Mouse (Mus musculus): ENCODE measurements around the gene Gadd45g. TPM values are rescaled to one million over a fixed set of nuclear protein-coding genes. Genes with fewer than 3 reads are reported as not detected.
A peak's percentile ranks its signal among the peaks of the same experiment; 100 is the strongest.

Gene Gadd45g
- polyA plus RNA-seq, 1 experiment from 2014 or later: 169 TPM

DNA sequence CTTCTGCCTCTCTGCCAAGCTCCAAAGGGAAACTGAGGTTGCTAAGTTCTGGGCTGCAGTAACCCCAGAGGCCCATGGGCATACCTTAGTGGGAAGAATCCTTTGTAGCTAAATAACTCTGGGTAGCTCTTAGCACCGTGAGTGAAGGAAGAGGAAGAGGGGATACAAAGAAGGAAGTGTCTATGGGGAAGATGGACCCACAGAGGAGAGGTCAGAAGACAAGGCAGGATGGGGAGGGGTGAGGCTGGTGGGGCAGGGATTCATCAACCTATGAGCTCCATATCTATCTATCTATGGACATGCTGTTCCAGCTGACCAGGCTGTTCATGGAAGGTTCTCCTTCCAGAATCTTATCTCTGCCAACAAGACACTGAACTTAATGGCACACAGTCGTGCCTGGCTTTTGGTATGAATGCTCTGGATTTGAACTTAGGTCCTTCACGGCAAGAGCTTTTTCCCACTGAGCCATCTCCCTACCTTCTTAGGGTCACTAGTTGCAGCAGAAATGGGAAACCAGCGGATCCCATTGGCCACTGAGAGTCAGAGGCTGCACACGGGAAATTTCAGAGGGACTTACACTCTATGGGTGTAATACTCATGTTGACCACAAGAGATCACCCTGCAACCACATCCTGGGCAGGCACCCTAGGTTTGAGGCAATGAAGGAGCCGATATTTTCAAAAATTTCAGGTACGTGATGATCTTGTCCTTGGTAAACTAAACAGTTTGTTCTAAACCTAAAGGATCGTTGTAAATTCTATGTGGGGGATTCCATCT lies 7.0 kb upstream of the Gadd45g start:
- H3K9me3 ChIP-seq (ENCODE audit: control insufficient read depth, low read length): no peaks in the 10 kb centered on the region
- DNase-seq (ENCODE audit: low spot score) (no peak), ATAC-seq (replicated peaks; ENCODE audit: low FRiP score) (peak; percentile 37; the same call in 1 of the 2 replicates)
- H3K4me2 ChIP-seq (ENCODE audit: low read depth, low read length, severe bottlenecking): no peak overlapping the region
- peaks cover 17% of the 10 kb centered on the region for H3K4me1 ChIP-seq (replicated peaks; ENCODE audit: control insufficient read depth, insufficient read depth, low read length)
- WGBS: 26% methylated on average over 8 of the region's 8 CpGs
- no peak overlapping the region for H3K4me3 ChIP-seq (ENCODE audit: low read depth, low read length)
- H3K27me3 ChIP-seq (ENCODE audit: control insufficient read depth, insufficient read depth, low read length): peaks cover 47% of the 10 kb centered on the region
- no peak overlapping the region for H3K27ac ChIP-seq (ENCODE audit: low read depth, low read length)
- no peak overlapping the region for H3K9ac ChIP-seq (ENCODE audit: low read length)
- no peaks in the 10 kb centered on the region for H3K36me3 ChIP-seq (ENCODE audit: control insufficient read depth, insufficient read depth, low read length)

DNA sequence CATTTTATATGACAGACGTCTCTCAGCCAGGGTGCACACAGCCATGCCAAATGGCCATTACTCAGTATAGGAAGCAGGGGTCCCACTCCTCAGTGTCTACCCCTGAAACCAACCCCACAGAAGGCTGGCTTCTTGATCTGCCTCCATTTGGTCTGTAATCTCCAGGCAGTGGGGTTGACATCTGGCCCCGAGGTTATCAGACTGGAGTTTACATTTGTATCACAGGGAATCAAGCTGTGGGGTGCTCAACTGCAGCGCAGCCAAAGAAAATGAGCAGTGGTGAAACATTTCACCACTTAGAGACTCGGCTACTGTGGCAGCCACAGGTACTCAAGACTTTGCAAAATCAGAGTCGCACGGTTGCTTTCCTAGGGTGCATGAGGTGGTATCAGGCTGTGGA lies 5.8 kb upstream of the Gadd45g start:
- DNase-seq (ENCODE audit: low spot score) (no peak), ATAC-seq (replicated peaks; ENCODE audit: low FRiP score) (no peak)
- peaks cover 19% of the 10 kb centered on the region for H3K4me1 ChIP-seq (replicated peaks; ENCODE audit: control insufficient read depth, insufficient read depth, low read length)
- H3K27ac ChIP-seq (ENCODE audit: low read depth, low read length): no peak overlapping the region
- H3K36me3 ChIP-seq (ENCODE audit: control insufficient read depth, insufficient read depth, low read length): no peaks in the 10 kb centered on the region
- no peak overlapping the region for H3K4me3 ChIP-seq (ENCODE audit: low read depth, low read length)
- no peak overlapping the region for H3K9ac ChIP-seq (ENCODE audit: low read length)
- no peak overlapping the region for H3K4me2 ChIP-seq (ENCODE audit: low read depth, low read length, severe bottlenecking)
- H3K27me3 ChIP-seq (ENCODE audit: control insufficient read depth, insufficient read depth, low read length): peaks cover 47% of the 10 kb centered on the region
- no peaks in the 10 kb centered on the region for H3K9me3 ChIP-seq (ENCODE audit: control insufficient read depth, low read length)
- 41% methylated on average over 6 of the region's 6 CpGs for WGBS

DNA sequence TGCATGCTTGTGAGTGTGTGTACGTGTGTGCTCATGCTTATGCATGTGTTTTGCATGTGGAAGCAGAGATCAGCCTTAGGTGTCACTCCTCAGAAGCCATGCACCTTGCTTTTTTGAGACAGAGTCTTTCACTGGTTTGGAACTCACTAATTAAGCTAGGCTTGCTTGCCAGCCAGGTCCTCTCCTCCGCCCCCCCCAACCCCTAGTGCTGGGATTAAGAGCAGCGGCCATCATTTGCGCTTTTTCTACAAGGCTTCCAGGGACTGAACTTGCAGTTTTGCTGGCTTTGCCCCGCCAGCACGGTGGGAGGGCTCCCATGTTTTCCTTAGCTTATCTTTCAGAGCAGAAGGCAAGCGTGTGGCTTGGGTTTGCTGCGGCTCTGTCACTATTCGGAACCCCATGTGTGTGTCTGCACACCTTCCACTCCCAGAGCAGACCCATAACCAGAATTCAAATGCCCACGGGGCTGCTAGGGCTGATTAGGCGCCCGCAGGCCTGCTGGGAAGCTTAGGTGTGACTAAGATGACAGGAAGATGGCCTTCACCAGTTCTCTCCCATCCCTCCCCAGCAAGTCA lies 4.8 kb upstream of the Gadd45g start:
- peak overlapping the region; percentile 50 for H3K27ac ChIP-seq (ENCODE audit: low read depth, low read length)
- H3K9me3 ChIP-seq (ENCODE audit: control insufficient read depth, low read length): no peaks in the 10 kb centered on the region
- H3K4me1 ChIP-seq (replicated peaks; ENCODE audit: control insufficient read depth, insufficient read depth, low read length): peaks cover 19% of the 10 kb centered on the region
- WGBS: 6% methylated on average over 12 of the region's 12 CpGs
- peak; percentile 67 for DNase-seq (ENCODE audit: low spot score)
- no peaks in the 10 kb centered on the region for H3K36me3 ChIP-seq (ENCODE audit: control insufficient read depth, insufficient read depth, low read length)
- H3K4me2 ChIP-seq (ENCODE audit: low read depth, low read length, severe bottlenecking): peak overlapping the region; percentile 26; the same call in 1 of the 2 replicates
- peak overlapping the region; percentile 16; the same call in 1 of the 2 replicates for H3K9ac ChIP-seq (ENCODE audit: low read length)
- H3K4me3 ChIP-seq (ENCODE audit: low read depth, low read length): no peak overlapping the region
- no peak for ATAC-seq (replicated peaks; ENCODE audit: low FRiP score)
- H3K27me3 ChIP-seq (ENCODE audit: control insufficient read depth, insufficient read depth, low read length): peaks cover 47% of the 10 kb centered on the region

DNA sequence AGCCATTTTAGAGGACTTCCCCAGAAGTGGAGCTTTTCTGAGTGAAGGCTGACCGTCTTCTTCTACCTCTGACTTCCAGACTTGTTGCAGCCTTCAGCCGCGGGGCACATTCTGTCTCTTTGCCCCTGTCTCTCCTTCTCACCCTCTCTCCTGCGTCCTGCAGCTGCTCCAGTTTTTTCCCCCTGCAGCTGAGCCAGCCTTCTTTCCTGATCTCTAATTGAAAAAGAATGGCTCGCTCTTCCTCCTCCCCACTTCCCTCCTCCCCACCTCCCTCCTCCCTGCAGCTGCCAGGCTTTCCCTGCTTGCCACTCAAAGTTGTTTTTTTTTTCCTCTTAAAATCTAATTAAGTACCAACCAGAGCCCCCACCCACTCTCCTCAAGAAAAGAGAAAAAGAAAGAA lies 4.3 kb upstream of the Gadd45g start:
- H3K4me3 ChIP-seq (ENCODE audit: low read depth, low read length): no peak overlapping the region
- H3K4me1 ChIP-seq (replicated peaks; ENCODE audit: control insufficient read depth, insufficient read depth, low read length): peaks cover 19% of the 10 kb centered on the region
- ATAC-seq (replicated peaks; ENCODE audit: low FRiP score): no peak
- no peaks in the 10 kb centered on the region for H3K36me3 ChIP-seq (ENCODE audit: control insufficient read depth, insufficient read depth, low read length)
- peak overlapping the region; percentile 50 for H3K27ac ChIP-seq (ENCODE audit: low read depth, low read length)
- peak; percentile 74 for DNase-seq (ENCODE audit: low spot score)
- H3K4me2 ChIP-seq (ENCODE audit: low read depth, low read length, severe bottlenecking): peak overlapping the region; percentile 26; the same call in 1 of the 2 replicates
- no peak overlapping the region for H3K9ac ChIP-seq (ENCODE audit: low read length)
- H3K9me3 ChIP-seq (ENCODE audit: control insufficient read depth, low read length): no peaks in the 10 kb centered on the region
- WGBS: 1% methylated on average over 5 of the region's 5 CpGs
- H3K27me3 ChIP-seq (ENCODE audit: control insufficient read depth, insufficient read depth, low read length): peaks cover 47% of the 10 kb centered on the region

DNA sequence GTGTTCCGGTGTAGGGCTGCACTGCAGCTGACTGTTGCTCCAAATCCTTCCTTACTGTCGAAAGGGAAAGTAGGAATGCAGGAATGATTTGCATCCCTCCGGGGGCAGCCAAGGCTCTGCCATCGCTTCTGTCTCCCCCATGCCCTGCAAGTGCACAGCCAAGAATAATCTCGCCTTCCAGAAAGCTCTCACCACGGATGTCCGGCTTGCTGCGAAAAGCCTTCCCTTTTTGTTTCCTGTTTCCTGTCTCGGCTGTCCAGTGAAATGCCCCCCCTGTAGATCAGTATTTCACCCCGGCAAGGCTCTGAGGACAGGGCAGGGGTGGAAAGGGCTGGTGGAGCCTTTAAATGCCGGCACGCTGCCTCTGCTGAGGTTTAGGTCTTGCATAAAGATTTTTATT lies 3.7 kb upstream of the Gadd45g start:
- no peak for DNase-seq (ENCODE audit: low spot score)
- Histone ChIP-seq H3K4me1 (replicated peaks; ENCODE audit: control insufficient read depth, insufficient read depth, low read length) (peaks cover 19% of the 10 kb centered on the region), H3K4me3 (ENCODE audit: low read depth, low read length) (no peak overlapping the region), H3K9me3 (ENCODE audit: control insufficient read depth, low read length) (no peaks in the 10 kb centered on the region), H3K27me3 (ENCODE audit: control insufficient read depth, insufficient read depth, low read length) (peaks cover 47% of the 10 kb centered on the region), H3K27ac (ENCODE audit: low read depth, low read length) (no peak overlapping the region), H3K4me2 (ENCODE audit: low read depth, low read length, severe bottlenecking) (peak overlapping the region; percentile 3; the same call in 1 of the 2 replicates), H3K36me3 (ENCODE audit: control insufficient read depth, insufficient read depth, low read length) (no peaks in the 10 kb centered on the region), H3K9ac (ENCODE audit: low read length) (no peak overlapping the region)
- whole genome bisulfite sequencing: 6% methylated on average over 12 of the region's 12 CpGs
- no peak for ATAC-seq (replicated peaks; ENCODE audit: low FRiP score)

DNA sequence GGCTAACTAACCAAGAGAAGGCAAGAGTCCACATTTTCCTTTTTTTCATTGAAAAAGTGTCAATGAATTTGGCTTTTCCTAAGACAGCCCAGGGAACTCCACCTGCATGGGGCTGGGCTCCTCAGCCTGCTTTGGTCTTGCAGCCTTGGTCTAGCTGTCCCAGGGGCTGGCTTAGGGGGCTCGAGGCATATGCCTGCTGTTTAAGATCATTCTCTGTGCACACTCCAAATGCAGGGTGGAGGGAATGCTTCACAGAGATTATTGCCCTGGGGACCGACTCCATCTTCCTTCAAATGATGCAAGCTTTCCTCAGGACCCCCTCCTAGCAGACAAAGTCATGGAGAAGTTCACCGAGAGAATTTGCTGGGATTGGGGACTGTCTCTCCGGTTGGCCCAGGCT lies 3.2 kb upstream of the Gadd45g start:
- no peaks in the 10 kb centered on the region for H3K9me3 ChIP-seq (ENCODE audit: control insufficient read depth, low read length)
- no peak overlapping the region for H3K27ac ChIP-seq (ENCODE audit: low read depth, low read length)
- H3K4me2 ChIP-seq (ENCODE audit: low read depth, low read length, severe bottlenecking): no peak overlapping the region
- WGBS: 66% methylated on average over 4 of the region's 4 CpGs
- no peak overlapping the region for H3K4me3 ChIP-seq (ENCODE audit: low read depth, low read length)
- no peaks in the 10 kb centered on the region for H3K36me3 ChIP-seq (ENCODE audit: control insufficient read depth, insufficient read depth, low read length)
- H3K4me1 ChIP-seq (replicated peaks; ENCODE audit: control insufficient read depth, insufficient read depth, low read length): peaks cover 19% of the 10 kb centered on the region
- peaks cover 47% of the 10 kb centered on the region for H3K27me3 ChIP-seq (ENCODE audit: control insufficient read depth, insufficient read depth, low read length)
- ATAC-seq (replicated peaks; ENCODE audit: low FRiP score) (no peak), DNase-seq (ENCODE audit: low spot score) (peak; percentile 42)
- no peak overlapping the region for H3K9ac ChIP-seq (ENCODE audit: low read length)

DNA sequence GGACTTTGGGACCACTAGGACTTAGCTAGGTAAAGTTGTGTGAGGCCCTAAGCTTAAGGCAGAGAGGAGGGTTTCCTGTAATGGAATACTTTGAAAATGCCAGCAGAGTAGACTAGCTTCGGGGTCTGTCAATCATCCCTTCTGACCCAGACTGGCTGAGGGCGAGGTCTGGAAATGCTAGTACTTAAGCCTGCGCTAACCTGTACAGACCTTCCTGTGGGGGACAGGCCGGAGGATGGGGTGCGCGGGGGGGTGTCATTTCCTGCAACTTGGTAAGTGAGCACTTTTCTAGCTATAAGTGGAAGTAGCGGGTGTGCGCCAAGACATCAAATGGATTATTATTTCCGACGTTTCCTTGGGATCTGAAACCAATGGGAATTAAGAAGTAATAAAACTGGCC lies 2.4 kb upstream of the Gadd45g start:
- Histone ChIP-seq H3K4me3 (ENCODE audit: low read depth, low read length) (no peak overlapping the region), H3K9ac (ENCODE audit: low read length) (no peak overlapping the region), H3K4me1 (replicated peaks; ENCODE audit: control insufficient read depth, insufficient read depth, low read length) (peaks cover 27% of the 10 kb centered on the region), H3K4me2 (ENCODE audit: low read depth, low read length, severe bottlenecking) (no peak overlapping the region), H3K27ac (ENCODE audit: low read depth, low read length) (no peak overlapping the region), H3K9me3 (ENCODE audit: control insufficient read depth, low read length) (no peaks in the 10 kb centered on the region), H3K27me3 (ENCODE audit: control insufficient read depth, insufficient read depth, low read length) (peaks cover 45% of the 10 kb centered on the region), H3K36me3 (ENCODE audit: control insufficient read depth, insufficient read depth, low read length) (no peaks in the 10 kb centered on the region)
- ATAC-seq (replicated peaks; ENCODE audit: low FRiP score): no peak
- DNase-seq (ENCODE audit: low spot score): peak; percentile 54
- 80% methylated on average over 10 of the region's 10 CpGs for WGBS

DNA sequence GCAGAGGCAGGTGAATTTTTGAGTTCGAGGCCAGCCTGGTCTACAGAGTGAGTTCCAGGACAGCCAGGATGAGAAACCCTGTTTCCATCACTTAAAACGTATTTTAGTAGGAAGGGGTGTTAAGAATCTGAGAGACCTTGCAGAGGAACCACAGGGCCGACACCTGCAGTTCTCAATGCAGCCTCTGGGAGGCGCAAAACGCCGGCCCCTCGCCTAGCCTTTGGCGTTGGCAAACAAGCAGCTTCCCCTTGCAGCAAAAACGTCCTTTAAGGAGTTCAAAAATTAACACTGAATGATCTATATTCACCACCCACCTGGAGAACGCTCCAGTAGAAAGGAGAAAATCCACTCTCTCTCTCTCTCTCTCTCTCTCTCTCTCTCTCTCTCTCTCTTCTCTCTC lies 1.8 kb upstream of the Gadd45g start:
- no peaks in the 10 kb centered on the region for H3K9me3 ChIP-seq (ENCODE audit: control insufficient read depth, low read length)
- H3K4me2 ChIP-seq (ENCODE audit: low read depth, low read length, severe bottlenecking): no peak overlapping the region
- H3K27ac ChIP-seq (ENCODE audit: low read depth, low read length): no peak overlapping the region
- H3K36me3 ChIP-seq (ENCODE audit: control insufficient read depth, insufficient read depth, low read length): no peaks in the 10 kb centered on the region
- peaks cover 30% of the 10 kb centered on the region for H3K4me1 ChIP-seq (replicated peaks; ENCODE audit: control insufficient read depth, insufficient read depth, low read length)
- no peak overlapping the region for H3K4me3 ChIP-seq (ENCODE audit: low read depth, low read length)
- peak; percentile 86 for DNase-seq (ENCODE audit: low spot score)
- ATAC-seq (replicated peaks; ENCODE audit: low FRiP score): no peak
- 18% methylated on average over 10 of the region's 10 CpGs for WGBS
- H3K27me3 ChIP-seq (ENCODE audit: control insufficient read depth, insufficient read depth, low read length): peaks cover 44% of the 10 kb centered on the region
- no peak overlapping the region for H3K9ac ChIP-seq (ENCODE audit: low read length)
